Mouse (Mus musculus): ENCODE data around the gene Nceh1. TPM values are rescaled to one million over a fixed set of nuclear protein-coding genes. Genes with fewer than 3 reads are reported as not detected.
"Not testable (repeated sequence)": the region's sequence is repeated elsewhere in the genome, so short reads cannot be mapped to it uniquely, and the experiment has no call there.

Nceh1 gene
- polyA plus RNA-seq, 1 experiment from 2014 or later: 28.4 TPM

GRCm38 (mm10) chr3:27269151-27269550 is 86.4 kb downstream of the Nceh1 start:
- no peak for ATAC-seq (ENCODE audit: low FRiP score, low TSS enrichment)

GRCm38 (mm10) chr3:27270160-27270962 is 87.6 kb downstream of the Nceh1 start:
- Histone ChIP-seq H3K4me2 (replicated peaks; ENCODE audit: low read depth) (no peak overlapping the region), H3K9ac (ENCODE audit: low read length) (no peak overlapping the region), H3K27ac (replicated peaks) (no peak overlapping the region), H3K4me3 (ENCODE audit: low read depth, low read length) (no peak overlapping the region), H3K4me1 (replicated peaks; ENCODE audit: control insufficient read depth, insufficient read depth) (no peaks in the 10 kb centered on the region), H3K9me3 (ENCODE audit: control insufficient read depth, low read length) (no peaks in the 10 kb centered on the region), H3K36me3 (ENCODE audit: control insufficient read depth, insufficient read depth, low read length) (no peaks in the 10 kb centered on the region), H3K27me3 (ENCODE audit: control insufficient read depth, insufficient read depth, low read length) (no peaks in the 10 kb centered on the region)
- peak; percentile 64 for TF ChIP-seq CTCF (IDR thresholded peaks at IDR 0.05; ENCODE audit: low read depth)
- no peak for TF ChIP-seq EP300 (optimal IDR thresholded peaks at IDR 0.05)
- 26% methylated on average over 11 of the region's 11 CpGs for WGBS
- DNase-seq (ENCODE audit: low spot score) (peak; percentile 58), ATAC-seq (ENCODE audit: low FRiP score, low TSS enrichment) (peak; percentile 68)

More at GRCm38 (mm10) chr3:27269151-27269550, 86.4 kb downstream of the Nceh1 start:
- no peaks in the 10 kb centered on the region for H3K36me3 ChIP-seq (ENCODE audit: control insufficient read depth, insufficient read depth, low read length)
- H3K4me1 ChIP-seq (replicated peaks; ENCODE audit: control insufficient read depth, insufficient read depth): no peaks in the 10 kb centered on the region
- no peak for TF ChIP-seq EP300 (optimal IDR thresholded peaks at IDR 0.05)
- TF ChIP-seq CTCF (IDR thresholded peaks at IDR 0.05; ENCODE audit: low read depth): no peak
- WGBS: 39% methylated on average over 4 of the region's 4 CpGs
- H3K9ac ChIP-seq (ENCODE audit: low read length): no peak overlapping the region
- H3K9me3 ChIP-seq (ENCODE audit: control insufficient read depth, low read length): no peaks in the 10 kb centered on the region
- H3K27ac ChIP-seq (replicated peaks): no peak overlapping the region
- no peak overlapping the region for H3K4me2 ChIP-seq (replicated peaks; ENCODE audit: low read depth)
- H3K27me3 ChIP-seq (ENCODE audit: control insufficient read depth, insufficient read depth, low read length): no peaks in the 10 kb centered on the region
- H3K4me3 ChIP-seq (ENCODE audit: low read depth, low read length): no peak overlapping the region
- no peak for DNase-seq (ENCODE audit: low spot score)

GRCm38 (mm10) chr3:27272926-27273745 is 90.4 kb downstream of the Nceh1 start:
- WGBS: 30% methylated on average over 7 of the region's 7 CpGs
- no peak overlapping the region; the same call in 1 of the 2 replicates for H3K4me2 ChIP-seq (replicated peaks; ENCODE audit: low read depth)
- DNase-seq (ENCODE audit: low spot score): peak; percentile 23

GRCm38 (mm10) chr3:27279286-27279925 is 96.6 kb downstream of the Nceh1 start:
- not testable (repeated sequence) for H3K4me1 ChIP-seq (replicated peaks; ENCODE audit: control insufficient read depth, insufficient read depth); DNase-seq (ENCODE audit: low spot score); ATAC-seq (ENCODE audit: low FRiP score, low TSS enrichment); H3K36me3 ChIP-seq (ENCODE audit: control insufficient read depth, insufficient read depth, low read length); H3K27ac ChIP-seq (replicated peaks); H3K4me3 ChIP-seq (ENCODE audit: low read depth, low read length); H3K9me3 ChIP-seq (ENCODE audit: control insufficient read depth, low read length); H3K9ac ChIP-seq (ENCODE audit: low read length); H3K4me2 ChIP-seq (replicated peaks; ENCODE audit: low read depth); H3K27me3 ChIP-seq (ENCODE audit: control insufficient read depth, insufficient read depth, low read length)
- 93% methylated on average over 10 of the region's 14 CpGs for WGBS

More at GRCm38 (mm10) chr3:27272926-27273745, 90.4 kb downstream of the Nceh1 start:
- TF ChIP-seq CTCF (IDR thresholded peaks at IDR 0.05; ENCODE audit: low read depth) (no peak), EP300 (optimal IDR thresholded peaks at IDR 0.05) (no peak)
- no peak overlapping the region for H3K9ac ChIP-seq (ENCODE audit: low read length)
- H3K27ac ChIP-seq (replicated peaks): no peak overlapping the region
- H3K9me3 ChIP-seq (ENCODE audit: control insufficient read depth, low read length): no peaks in the 10 kb centered on the region
- no peaks in the 10 kb centered on the region for H3K4me1 ChIP-seq (replicated peaks; ENCODE audit: control insufficient read depth, insufficient read depth)
- no peak overlapping the region for H3K4me3 ChIP-seq (ENCODE audit: low read depth, low read length)
- no peak for ATAC-seq (ENCODE audit: low FRiP score, low TSS enrichment)
- H3K27me3 ChIP-seq (ENCODE audit: control insufficient read depth, insufficient read depth, low read length): no peaks in the 10 kb centered on the region
- no peaks in the 10 kb centered on the region for H3K36me3 ChIP-seq (ENCODE audit: control insufficient read depth, insufficient read depth, low read length)

- H3K27me3 ChIP-seq (ENCODE audit: control insufficient read depth, insufficient read depth, low read length): no peaks in the 10 kb centered on the region
- WGBS: 33% methylated on average over 11 of the region's 11 CpGs
- no peak overlapping the region for H3K4me2 ChIP-seq (replicated peaks; ENCODE audit: low read depth)
- H3K4me3 ChIP-seq (ENCODE audit: low read depth, low read length): no peak overlapping the region
- H3K27ac ChIP-seq (replicated peaks): no peak overlapping the region
- H3K4me1 ChIP-seq (replicated peaks; ENCODE audit: control insufficient read depth, insufficient read depth): no peaks in the 10 kb centered on the region
- no peaks in the 10 kb centered on the region for H3K9me3 ChIP-seq (ENCODE audit: control insufficient read depth, low read length)
- no peaks in the 10 kb centered on the region for H3K36me3 ChIP-seq (ENCODE audit: control insufficient read depth, insufficient read depth, low read length)
- TF ChIP-seq CTCF (IDR thresholded peaks at IDR 0.05; ENCODE audit: low read depth) (no peak), EP300 (optimal IDR thresholded peaks at IDR 0.05) (no peak)
- peak; percentile 62 for DNase-seq (ENCODE audit: low spot score)
- no peak overlapping the region for H3K9ac ChIP-seq (ENCODE audit: low read length)
- ATAC-seq (ENCODE audit: low FRiP score, low TSS enrichment): peak; percentile 45
These were observed 97.5 kb downstream of the Nceh1 start for GRCm38 (mm10) chr3:27280280-27280749.
